Mouse (Mus musculus) lung, postnatal 36 days (tissue): ENCODE measurements around the gene Vmn1r230.

ENCODE experiments used
- DNase-seq: peaks from one replicate; pipeline ENCODE4 v3.0.0; 2022; ENCODE audit warnings: mixed read lengths

Gene Vmn1r230

DNA sequence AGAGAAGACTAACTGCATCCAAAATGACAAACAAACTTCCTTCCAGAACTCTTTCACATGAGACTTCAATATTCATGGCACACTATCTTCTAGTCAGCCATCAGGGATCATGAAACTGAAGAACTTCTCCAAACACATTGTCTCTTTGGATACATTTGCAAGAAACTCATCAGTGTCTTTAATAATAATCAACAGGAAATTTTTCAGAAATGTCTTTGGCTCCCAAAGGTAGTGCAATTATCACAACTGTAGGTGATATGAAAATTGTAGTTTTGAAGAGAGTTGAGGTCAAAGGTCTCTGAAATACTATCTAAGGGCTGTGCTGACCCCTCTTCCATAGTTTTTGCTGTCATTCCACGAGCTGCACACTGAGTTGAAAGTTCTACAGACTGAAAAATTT is at the start of gene Vmn1r230:
Gene Vmn1r230 (plus strand): TSS at position 301 of the 400 bp plus-strand sequence.
- DNase-seq: no peak

DNA sequence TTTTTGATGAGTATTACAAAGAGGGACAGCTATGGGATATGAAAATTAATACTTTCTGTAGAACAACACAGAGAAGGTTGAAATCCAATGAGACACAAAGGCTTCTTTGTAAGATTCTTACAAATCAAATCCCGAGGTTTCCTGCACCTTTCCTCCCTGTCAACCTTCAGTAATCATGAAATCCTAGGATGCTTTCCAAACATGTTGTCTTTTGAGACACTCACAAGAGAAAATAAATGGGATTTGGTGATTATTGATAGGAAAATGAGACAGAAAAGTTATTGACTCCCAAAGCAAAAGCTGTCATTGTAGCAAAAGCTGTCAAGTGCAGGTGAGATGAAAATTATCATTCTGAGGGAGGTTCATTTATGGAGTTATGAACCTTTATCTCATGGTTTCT is 29.0 kb upstream of the Vmn1r230 start, which contains the start of gene Vmn1r229:
Gene Vmn1r229 (plus strand): TSS at position 301 of the 400 bp plus-strand sequence.
- no peak for DNase-seq
